Mouse (Mus musculus): ENCODE measurements around the gene Wdfy3. TPM values are rescaled to one million over a fixed set of nuclear protein-coding genes. Genes with fewer than 3 reads are reported as not detected.
A peak's percentile ranks its signal among the peaks of the same experiment; 100 is the strongest.

The Wdfy3 gene
- polyA plus RNA-seq, 1 experiment, result 32.4 TPM

DNA sequence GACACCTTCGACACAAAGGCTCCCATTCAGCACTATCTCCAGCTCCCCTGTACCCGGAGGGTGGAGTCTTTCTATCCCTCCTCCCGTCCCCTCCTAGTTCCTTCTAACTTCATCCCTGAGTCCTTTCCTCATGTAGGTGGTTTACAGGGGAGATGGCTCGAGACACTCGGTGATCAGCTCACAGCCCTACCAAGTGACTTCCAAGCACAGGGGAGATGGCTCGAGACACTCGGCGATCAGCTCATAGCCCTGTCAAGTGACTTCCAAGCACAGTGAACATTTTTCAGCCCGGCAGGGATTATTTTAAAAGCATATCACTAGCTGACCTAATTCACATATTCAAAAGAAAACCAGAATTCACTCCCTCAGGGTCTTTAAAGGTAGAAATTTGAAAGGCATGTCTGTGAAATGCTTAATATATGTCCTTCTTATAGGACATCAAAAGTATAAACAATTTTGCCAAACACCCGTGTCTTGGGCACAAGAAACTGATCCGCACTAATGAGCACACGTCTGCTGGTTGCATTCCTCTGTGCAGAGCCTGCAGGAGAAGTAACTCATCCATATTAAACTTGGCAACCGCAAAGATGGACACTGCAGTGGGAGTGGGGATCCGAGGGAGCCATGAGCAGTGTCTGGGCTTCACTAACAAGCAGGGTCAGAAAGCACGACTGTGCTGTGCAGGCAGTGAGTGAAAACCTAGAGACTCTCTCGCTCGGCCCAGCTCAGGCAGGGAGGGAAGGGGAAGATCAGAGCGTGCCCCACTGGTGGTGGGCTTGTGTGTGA, 207.7 kb downstream of the Wdfy3 start:
- DNase-seq, result no peak
- no peak for TF ChIP-seq POLR2A (IDR thresholded peaks at IDR 0.05; ENCODE audit: borderline replicate concordance, extremely low read depth, low read depth, low read length)
- TF ChIP-seq CTCF (IDR thresholded peaks at IDR 0.05; ENCODE audit: insufficient read depth, low read length), result no peak
- Histone ChIP-seq H3K4me3 (replicated peaks; ENCODE audit: extremely low read depth, low read depth, low read length) (no peak overlapping the region), H3K4me1 (ENCODE audit: control insufficient read depth, insufficient read depth, low read length) (no peaks in the 10 kb centered on the region)
- 90% methylated on average over 18 of the region's 18 CpGs for WGBS

- TF ChIP-seq POLR2A (IDR thresholded peaks at IDR 0.05; ENCODE audit: borderline replicate concordance, extremely low read depth, low read depth, low read length), result no peak
- no peak for DNase-seq
- peaks cover 7% of the 10 kb centered on the region for H3K4me1 ChIP-seq (ENCODE audit: control insufficient read depth, insufficient read depth, low read length)
- H3K4me3 ChIP-seq (replicated peaks; ENCODE audit: extremely low read depth, low read depth, low read length), result no peak overlapping the region
- WGBS, result 95% methylated on average over 10 of the region's 10 CpGs
These were observed 210.8 kb downstream of the Wdfy3 start for GRCm38 (mm10) chr5:101858891-101859436.

- H3K4me1 ChIP-seq (ENCODE audit: control insufficient read depth, insufficient read depth, low read length), result peaks cover 7% of the 10 kb centered on the region
- TF ChIP-seq POLR2A (IDR thresholded peaks at IDR 0.05; ENCODE audit: borderline replicate concordance, extremely low read depth, low read depth, low read length), result no peak
- no peak for TF ChIP-seq CTCF (IDR thresholded peaks at IDR 0.05; ENCODE audit: insufficient read depth, low read length)
- 74% methylated on average over 16 of the region's 16 CpGs for WGBS
- no peak overlapping the region for H3K4me3 ChIP-seq (replicated peaks; ENCODE audit: extremely low read depth, low read depth, low read length)
- DNase-seq, result peak; percentile 36
These were observed 214.2 kb downstream of the Wdfy3 start for GRCm38 (mm10) chr5:101855475-101855874.

DNA sequence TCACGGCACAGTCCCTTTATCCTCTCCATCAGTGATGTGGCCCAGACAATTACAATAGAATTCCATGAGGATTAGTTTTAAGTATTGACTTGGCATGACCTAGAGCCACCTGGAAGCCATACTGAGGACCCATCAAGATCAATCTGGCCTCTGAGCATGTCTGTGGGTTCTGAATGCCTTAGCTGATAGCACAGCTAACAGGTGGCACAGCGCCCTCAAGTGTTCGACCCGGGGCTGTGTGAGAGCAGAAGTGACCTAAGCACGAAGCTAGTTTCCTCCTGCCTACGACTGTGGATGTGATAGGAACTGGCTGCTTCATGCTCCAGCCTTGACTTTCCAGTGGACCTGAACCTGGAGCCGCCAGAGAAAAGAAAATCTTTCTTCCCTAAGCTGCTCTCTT, 215.1 kb downstream of the Wdfy3 start:
- Histone ChIP-seq H3K4me1 (ENCODE audit: control insufficient read depth, insufficient read depth, low read length) (peaks cover 7% of the 10 kb centered on the region), H3K4me3 (replicated peaks; ENCODE audit: extremely low read depth, low read depth, low read length) (no peak overlapping the region)
- 72% methylated on average over 7 of the region's 7 CpGs for WGBS
- TF ChIP-seq POLR2A (IDR thresholded peaks at IDR 0.05; ENCODE audit: borderline replicate concordance, extremely low read depth, low read depth, low read length) (no peak), CTCF (IDR thresholded peaks at IDR 0.05; ENCODE audit: insufficient read depth, low read length) (peak; percentile 18; the same call in 1 of the 2 replicates)
- DNase-seq, result peak; percentile 35

- WGBS, result 75% methylated on average over 11 of the region's 11 CpGs
- Histone ChIP-seq H3K4me3 (replicated peaks; ENCODE audit: extremely low read depth, low read depth, low read length) (no peak overlapping the region), H3K4me1 (ENCODE audit: control insufficient read depth, insufficient read depth, low read length) (peaks cover 7% of the 10 kb centered on the region)
- TF ChIP-seq POLR2A (IDR thresholded peaks at IDR 0.05; ENCODE audit: borderline replicate concordance, extremely low read depth, low read depth, low read length) (no peak), CTCF (IDR thresholded peaks at IDR 0.05; ENCODE audit: insufficient read depth, low read length) (no peak)
- peak; percentile 48 for DNase-seq
These were observed 215.6 kb downstream of the Wdfy3 start for GRCm38 (mm10) chr5:101854100-101854499.

- WGBS, result 89% methylated on average over 21 of the region's 21 CpGs
- Histone ChIP-seq H3K4me3 (replicated peaks; ENCODE audit: extremely low read depth, low read depth, low read length) (no peak overlapping the region), H3K4me1 (ENCODE audit: control insufficient read depth, insufficient read depth, low read length) (peaks cover 7% of the 10 kb centered on the region)
- TF ChIP-seq POLR2A (IDR thresholded peaks at IDR 0.05; ENCODE audit: borderline replicate concordance, extremely low read depth, low read depth, low read length), result no peak
- no peak for DNase-seq
These were observed 217.5 kb downstream of the Wdfy3 start for GRCm38 (mm10) chr5:101852116-101852680.

DNA sequence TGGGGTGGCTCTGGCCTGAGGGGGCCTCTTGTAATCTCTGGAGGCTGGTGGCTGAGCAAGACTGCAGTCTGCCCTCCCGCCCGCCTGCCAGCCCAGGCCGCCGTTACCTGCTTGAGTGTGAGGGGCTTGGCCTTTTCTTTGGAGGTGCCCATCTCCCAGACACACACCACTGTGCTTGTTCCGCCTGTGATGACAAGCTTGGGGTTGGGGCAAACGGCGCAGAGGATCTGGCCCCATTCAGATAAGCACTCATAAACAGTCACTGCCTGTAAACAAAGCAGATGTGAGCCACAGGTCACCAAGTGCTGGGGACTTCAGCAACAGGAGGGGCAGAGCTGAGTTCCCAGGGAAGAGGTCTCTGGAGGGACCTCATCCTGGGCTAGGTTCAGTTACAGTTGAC, 218.6 kb downstream of the Wdfy3 start:
- 79% methylated on average over 7 of the region's 7 CpGs for WGBS
- no peak for DNase-seq
- Histone ChIP-seq H3K4me3 (replicated peaks; ENCODE audit: extremely low read depth, low read depth, low read length) (no peak overlapping the region), H3K4me1 (ENCODE audit: control insufficient read depth, insufficient read depth, low read length) (peaks cover 7% of the 10 kb centered on the region)
- TF ChIP-seq CTCF (IDR thresholded peaks at IDR 0.05; ENCODE audit: insufficient read depth, low read length) (no peak), POLR2A (IDR thresholded peaks at IDR 0.05; ENCODE audit: borderline replicate concordance, extremely low read depth, low read depth, low read length) (no peak)

DNA sequence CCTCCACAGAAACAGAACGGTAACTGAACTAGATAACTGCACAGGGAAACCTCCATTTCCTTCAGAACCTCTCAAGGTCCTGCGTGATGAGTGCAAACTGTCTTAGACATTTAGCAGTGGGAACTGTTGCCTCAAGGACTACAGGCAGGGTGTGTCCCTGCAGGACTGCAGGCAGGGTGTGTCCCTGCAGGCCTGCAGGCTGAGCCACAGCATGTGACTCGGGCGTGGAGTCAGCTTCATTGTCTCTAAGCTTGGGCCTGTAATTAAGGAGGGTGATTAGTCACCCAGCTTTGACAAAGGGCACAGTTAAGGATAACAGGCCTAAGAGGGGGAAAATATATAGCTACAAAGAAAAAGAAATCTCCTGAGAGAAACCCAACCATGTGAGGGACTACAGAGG, 222.0 kb downstream of the Wdfy3 start:
- Histone ChIP-seq H3K4me3 (replicated peaks; ENCODE audit: extremely low read depth, low read depth, low read length) (no peak overlapping the region), H3K4me1 (ENCODE audit: control insufficient read depth, insufficient read depth, low read length) (no peaks in the 10 kb centered on the region)
- 49% methylated on average over 4 of the region's 4 CpGs for WGBS
- no peak for DNase-seq
- TF ChIP-seq CTCF (IDR thresholded peaks at IDR 0.05; ENCODE audit: insufficient read depth, low read length), result no peak
- no peak for TF ChIP-seq POLR2A (IDR thresholded peaks at IDR 0.05; ENCODE audit: borderline replicate concordance, extremely low read depth, low read depth, low read length)

- Histone ChIP-seq H3K4me1 (ENCODE audit: control insufficient read depth, insufficient read depth, low read length) (no peaks in the 10 kb centered on the region), H3K4me3 (replicated peaks; ENCODE audit: extremely low read depth, low read depth, low read length) (no peak overlapping the region)
- no peak for TF ChIP-seq CTCF (IDR thresholded peaks at IDR 0.05; ENCODE audit: insufficient read depth, low read length)
- no peak for TF ChIP-seq POLR2A (IDR thresholded peaks at IDR 0.05; ENCODE audit: borderline replicate concordance, extremely low read depth, low read depth, low read length)
- DNase-seq, result no peak
- WGBS, result 86% methylated on average over 7 of the region's 7 CpGs
These were observed 222.4 kb downstream of the Wdfy3 start for GRCm38 (mm10) chr5:101847323-101847722.

- TF ChIP-seq CTCF (IDR thresholded peaks at IDR 0.05; ENCODE audit: insufficient read depth, low read length), result no peak
- TF ChIP-seq POLR2A (IDR thresholded peaks at IDR 0.05; ENCODE audit: borderline replicate concordance, extremely low read depth, low read depth, low read length), result no peak
- no peak for DNase-seq
- 89% methylated on average over 8 of the region's 8 CpGs for WGBS
- Histone ChIP-seq H3K4me1 (ENCODE audit: control insufficient read depth, insufficient read depth, low read length) (no peaks in the 10 kb centered on the region), H3K4me3 (replicated peaks; ENCODE audit: extremely low read depth, low read depth, low read length) (no peak overlapping the region)
These were observed 223.8 kb downstream of the Wdfy3 start for GRCm38 (mm10) chr5:101845930-101846329.

All from lung, adult 2 months (tissue).